Mouse (Mus musculus) stomach, embryonic 14.5 days (tissue): ENCODE results near the gene Efcab7. TPM values are rescaled to one million over a fixed set of nuclear protein-coding genes. Genes with fewer than 3 reads are reported as not detected.

Experiments used
- ATAC-seq: fragments of 200-750 bp; cut with Nextera tagmentation; 2 replicates; pipeline ENCODE4 v1.8.0; 2017; ENCODE audit warnings: low read depth, moderate TSS enrichment; ENCODE audit not compliant: insufficient number of reproducible peaks, insufficient read depth, low FRiP score
- H3K27ac ChIP-seq: fragments of 300-500 bp; sonication (generic); 2 replicates; pipeline ENCODE4 v1.5.1; 2014; ENCODE audit warnings: mild to moderate bottlenecking, low read length, moderate library complexity, mixed read lengths
- H3K27me3 ChIP-seq: fragments of 300-500 bp; sonication (generic); 2 replicates; pipeline ENCODE4 v1.6.1; 2014; ENCODE audit warnings: low read length, control low read depth, mixed read lengths; ENCODE audit not compliant: control insufficient read depth, insufficient read depth
- H3K36me3 ChIP-seq: fragments of 300-500 bp; sonication (generic); 2 replicates; pipeline ENCODE4 v1.6.1; 2014; ENCODE audit warnings: mild to moderate bottlenecking, control low read depth, low read length, moderate library complexity, mixed read lengths; ENCODE audit not compliant: control insufficient read depth, insufficient read depth
- H3K4me1 ChIP-seq: fragments of 300-500 bp; sonication (generic); 2 replicates; pipeline ENCODE4 v1.6.1; 2014; ENCODE audit warnings: low read length, control low read depth, mixed read lengths; ENCODE audit not compliant: control insufficient read depth, insufficient read depth
- H3K4me2 ChIP-seq: fragments of 300-500 bp; sonication (generic); replicated peaks from 2 replicates; pipeline ENCODE4 v1.6.1; 2014; ENCODE audit warnings: low read depth, low read length, control low read depth
- H3K4me3 ChIP-seq: fragments of 300-500 bp; sonication (generic); 2 replicates; pipeline ENCODE4 v1.5.1; 2014; ENCODE audit warnings: low read depth, low read length, control low read depth
- H3K9ac ChIP-seq: fragments of 300-500 bp; sonication (generic); replicated peaks from 2 replicates; pipeline ENCODE4 v1.6.1; 2014; ENCODE audit warnings: low read depth, mild to moderate bottlenecking, control low read depth, low read length, moderate library complexity, mixed read lengths
- H3K9me3 ChIP-seq: fragments of 300-500 bp; sonication (generic); 2 replicates; pipeline ENCODE4 v1.6.1; 2016; ENCODE audit warnings: low read depth, low read length, control low read depth; ENCODE audit not compliant: control insufficient read depth
- WGBS: fragments of 180-500 bp; shearing (Covaris S2); extraction: QIAGEN DNeasy Blood & Tissue Kit; methylation state at CpG from one replicate; pipeline ENCODE4 v1.1.7; 2014; 5-methylcytosine and 5-hydroxymethylcytosine counted together
- polyA plus RNA-seq: library from polyadenylated mRNA; unstranded; fragments of >200 nt; fragmentation: Nextera tagmentation; extraction: Ambion mirVana; gene quantifications from 2 replicates; pipeline ENCODE4 v1.2.1, GENCODE M21; 2014

Efcab7 gene
- polyA plus RNA-seq, 1 experiment from 2014 or later = 24.5 TPM

GRCm38 (mm10) chr4:99953904-99954303 lies 124.9 kb downstream of the Efcab7 start:
- H3K4me1 ChIP-seq = no peaks in the 10 kb centered on the region
- no peak for ATAC-seq
- H3K27ac ChIP-seq = no peak overlapping the region
- H3K36me3 ChIP-seq = no peaks in the 10 kb centered on the region
- no peak overlapping the region for H3K9ac ChIP-seq
- no peak overlapping the region for H3K4me3 ChIP-seq
- no peaks in the 10 kb centered on the region for H3K9me3 ChIP-seq
- no peak overlapping the region for H3K4me2 ChIP-seq
- 77% methylated on average over 2 of the region's 2 CpGs for WGBS
- H3K27me3 ChIP-seq = no peaks in the 10 kb centered on the region

- Histone ChIP-seq H3K27me3 (no peaks in the 10 kb centered on the region), H3K9ac (no peak overlapping the region), H3K9me3 (no peaks in the 10 kb centered on the region), H3K4me1 (no peaks in the 10 kb centered on the region), H3K36me3 (no peaks in the 10 kb centered on the region), H3K27ac (no peak overlapping the region), H3K4me2 (no peak overlapping the region), H3K4me3 (no peak overlapping the region)
- 90% methylated on average over 10 of the region's 10 CpGs for WGBS
- no peak for ATAC-seq
Measured at GRCm38 (mm10) chr4:99955396-99955795, 126.4 kb downstream of the Efcab7 start.

GRCm38 (mm10) chr4:99957186-99957585 lies 128.2 kb downstream of the Efcab7 start:
- Histone ChIP-seq H3K4me1 (no peaks in the 10 kb centered on the region), H3K9me3 (no peaks in the 10 kb centered on the region), H3K36me3 (no peaks in the 10 kb centered on the region), H3K9ac (no peak overlapping the region), H3K27me3 (no peaks in the 10 kb centered on the region), H3K4me3 (no peak overlapping the region), H3K4me2 (no peak overlapping the region), H3K27ac (no peak overlapping the region)
- WGBS = 85% methylated on average over 4 of the region's 4 CpGs
- no peak for ATAC-seq

GRCm38 (mm10) chr4:99958084-99958815 lies 129.3 kb downstream of the Efcab7 start:
- H3K4me3 ChIP-seq = no peak overlapping the region
- no peak overlapping the region for H3K9ac ChIP-seq
- H3K36me3 ChIP-seq = no peaks in the 10 kb centered on the region
- ATAC-seq = no peak
- H3K27me3 ChIP-seq = no peaks in the 10 kb centered on the region
- WGBS = 65% methylated on average over 7 of the region's 7 CpGs
- no peaks in the 10 kb centered on the region for H3K9me3 ChIP-seq
- no peaks in the 10 kb centered on the region for H3K4me1 ChIP-seq
- no peak overlapping the region for H3K4me2 ChIP-seq
- H3K27ac ChIP-seq = no peak overlapping the region

- Histone ChIP-seq H3K9me3 (no peaks in the 10 kb centered on the region), H3K27me3 (no peaks in the 10 kb centered on the region), H3K4me3 (no peak overlapping the region), H3K36me3 (no peaks in the 10 kb centered on the region), H3K4me2 (no peak overlapping the region), H3K4me1 (no peaks in the 10 kb centered on the region), H3K27ac (no peak overlapping the region), H3K9ac (no peak overlapping the region)
- 75% methylated on average over 3 of the region's 3 CpGs for WGBS
- ATAC-seq = no peak
Measured at GRCm38 (mm10) chr4:99959308-99959707, 130.3 kb downstream of the Efcab7 start.

Other genes starting within 250 kb of the Efcab7 start
- 1.7 and 2.1 TPM in 2 replicates for gene Foxd3, start 172.9 kb upstream of the Efcab7 start, polyA plus RNA-seq
- gene Alg6, start 113.5 kb upstream of the Efcab7 start, polyA plus RNA-seq = 24.2 and 32.6 TPM in 2 replicates
- 78.2 and 95.1 TPM in 2 replicates for gene Pgm1, start 100.2 kb downstream of the Efcab7 start, polyA plus RNA-seq
- 38.2 and 47.1 TPM in 2 replicates for gene Itgb3bp, start 100.6 kb downstream of the Efcab7 start, polyA plus RNA-seq